Mouse (Mus musculus): ENCODE measurements around the gene Dazap1. TPM values are rescaled to one million over a fixed set of nuclear protein-coding genes. Genes with fewer than 3 reads are reported as not detected.

Gene Dazap1
- total RNA-seq, 1 experiment from 2014 or later: 329 TPM

DNA sequence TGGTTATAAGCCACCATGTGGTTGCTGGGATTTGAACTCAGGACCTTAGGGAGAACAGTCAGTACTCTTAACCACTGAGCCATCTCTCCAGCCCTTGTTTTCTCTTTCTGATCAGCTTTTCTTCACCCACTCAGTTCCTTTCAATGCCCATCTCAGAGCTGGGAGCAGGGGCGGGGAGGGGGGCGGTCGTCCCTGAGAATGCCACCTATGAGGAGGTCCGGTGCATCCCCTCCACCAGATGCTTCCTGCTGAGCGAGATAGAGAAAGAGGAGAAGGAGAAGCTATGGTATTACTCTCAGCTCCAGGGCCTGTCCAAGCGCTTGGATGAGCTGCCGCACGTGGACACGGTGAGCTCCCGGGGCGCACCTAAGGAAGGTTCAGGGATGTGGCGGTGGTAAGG lies 43.2 kb downstream of the Dazap1 start:
- ATAC-seq (replicated peaks in 1 of 2; ENCODE audit: insufficient read depth in 1 of 2, low FRiP score in 2 of 2, low TSS enrichment in 1 of 2, low read depth in 1 of 2, poor library complexity in 2 of 2, severe bottlenecking in 2 of 2): peak; percentile 46 to 59

DNA sequence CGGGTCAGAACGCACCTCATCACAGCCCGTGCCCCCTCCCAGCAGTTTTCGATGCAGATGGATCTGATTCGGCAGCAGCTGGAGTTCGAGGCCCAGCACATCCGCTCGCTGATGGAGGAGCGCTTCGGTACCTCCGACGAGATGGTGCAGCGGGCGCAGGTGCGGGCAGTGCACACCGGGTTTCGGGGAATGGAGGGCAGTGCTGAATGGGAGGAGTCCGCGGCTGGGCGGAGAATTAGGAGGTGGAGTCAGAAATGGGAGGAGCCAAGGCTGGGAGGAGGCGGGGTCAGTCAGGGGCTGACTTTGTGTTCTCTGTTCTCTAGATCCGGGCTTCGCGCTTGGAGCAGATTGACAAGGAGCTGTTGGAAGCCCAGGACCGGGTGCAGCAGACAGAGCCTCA lies 43.6 kb downstream of the Dazap1 start:
- ATAC-seq (replicated peaks in 1 of 2; ENCODE audit: insufficient read depth in 1 of 2, low FRiP score in 2 of 2, low TSS enrichment in 1 of 2, low read depth in 1 of 2, poor library complexity in 2 of 2, severe bottlenecking in 2 of 2): peak; percentile 80 to 84

DNA sequence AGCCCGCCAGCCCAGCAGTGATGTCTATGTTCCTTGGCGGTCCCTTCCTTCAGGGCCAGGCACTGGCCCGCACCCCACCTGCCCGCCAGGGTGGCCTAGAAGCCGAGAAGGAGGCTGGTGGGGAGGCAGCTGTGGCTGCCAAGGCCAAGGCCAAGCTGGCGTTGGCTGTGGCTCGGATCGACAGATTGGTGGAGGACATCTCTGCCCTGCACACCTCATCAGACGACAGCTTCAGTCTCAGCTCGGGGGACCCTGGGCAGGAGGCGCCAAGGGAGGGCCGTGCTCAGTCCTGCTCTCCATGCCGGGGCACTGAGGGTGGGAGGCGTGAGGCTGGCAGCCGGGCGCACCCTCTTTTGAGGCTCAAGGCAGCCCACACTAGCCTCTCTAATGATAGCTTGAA lies 50.3 kb downstream of the Dazap1 start:
- ATAC-seq (replicated peaks in 1 of 2; ENCODE audit: insufficient read depth in 1 of 2, low FRiP score in 2 of 2, low TSS enrichment in 1 of 2, low read depth in 1 of 2, poor library complexity in 2 of 2, severe bottlenecking in 2 of 2): no peak

GRCm38 (mm10) chr10:80312586-80313504 lies 51.6 kb downstream of the Dazap1 start:
- no peak for ATAC-seq (replicated peaks in 1 of 2; ENCODE audit: insufficient read depth in 1 of 2, low FRiP score in 2 of 2, low TSS enrichment in 1 of 2, low read depth in 1 of 2, poor library complexity in 2 of 2, severe bottlenecking in 2 of 2)

- ATAC-seq (replicated peaks in 1 of 2; ENCODE audit: insufficient read depth in 1 of 2, low FRiP score in 2 of 2, low TSS enrichment in 1 of 2, low read depth in 1 of 2, poor library complexity in 2 of 2, severe bottlenecking in 2 of 2): peak; percentile 43 to 57
These were observed 52.4 kb downstream of the Dazap1 start for GRCm38 (mm10) chr10:80313627-80314201.

- no peak for ATAC-seq (replicated peaks in 1 of 2; ENCODE audit: insufficient read depth in 1 of 2, low FRiP score in 2 of 2, low TSS enrichment in 1 of 2, low read depth in 1 of 2, poor library complexity in 2 of 2, severe bottlenecking in 2 of 2)
These were observed 53.3 kb downstream of the Dazap1 start for GRCm38 (mm10) chr10:80314494-80315001.

DNA sequence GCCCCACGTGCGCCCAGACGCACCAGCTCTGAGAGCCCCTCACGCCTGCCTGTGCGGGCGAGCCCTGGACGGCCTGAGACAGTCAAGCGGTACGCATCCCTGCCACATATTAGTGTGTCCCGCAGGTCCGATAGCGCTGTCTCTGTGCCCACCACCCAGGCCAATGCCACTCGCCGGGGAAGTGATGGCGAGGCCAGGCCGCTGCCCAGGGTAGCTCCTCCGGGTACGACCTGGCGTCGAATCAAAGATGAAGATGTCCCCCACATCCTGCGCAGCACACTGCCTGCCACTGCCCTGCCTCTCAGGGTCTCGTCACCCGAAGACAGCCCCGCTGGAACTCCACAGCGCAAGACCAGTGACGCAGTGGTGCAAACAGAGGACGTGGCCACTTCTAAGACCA lies 54.0 kb downstream of the Dazap1 start:
- ATAC-seq (replicated peaks in 1 of 2; ENCODE audit: insufficient read depth in 1 of 2, low FRiP score in 2 of 2, low TSS enrichment in 1 of 2, low read depth in 1 of 2, poor library complexity in 2 of 2, severe bottlenecking in 2 of 2): no peak

DNA sequence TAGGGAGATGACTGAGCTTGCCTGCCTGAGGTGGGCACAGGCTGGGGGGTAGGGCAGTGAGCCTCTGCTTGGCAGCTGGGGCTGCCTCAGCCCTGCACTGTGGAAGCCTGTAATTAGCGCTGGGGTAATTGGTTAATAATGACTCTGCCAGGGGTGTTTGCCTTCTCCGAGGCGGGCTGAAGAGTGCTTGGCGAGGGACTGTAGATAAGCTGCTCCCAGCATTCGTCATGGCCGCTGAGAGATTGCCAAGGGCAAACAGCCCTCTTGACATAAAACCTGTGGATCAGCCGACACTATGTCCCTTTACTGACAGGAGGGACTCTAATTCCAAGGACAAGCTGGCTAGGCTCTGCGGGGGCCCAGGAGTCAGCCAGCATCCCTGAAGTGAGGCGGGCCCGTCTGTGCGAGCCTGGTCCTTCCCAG lies 55.1 kb downstream of the Dazap1 start:
- no peak for ATAC-seq (replicated peaks in 1 of 2; ENCODE audit: insufficient read depth in 1 of 2, low FRiP score in 2 of 2, low TSS enrichment in 1 of 2, low read depth in 1 of 2, poor library complexity in 2 of 2, severe bottlenecking in 2 of 2)

DNA sequence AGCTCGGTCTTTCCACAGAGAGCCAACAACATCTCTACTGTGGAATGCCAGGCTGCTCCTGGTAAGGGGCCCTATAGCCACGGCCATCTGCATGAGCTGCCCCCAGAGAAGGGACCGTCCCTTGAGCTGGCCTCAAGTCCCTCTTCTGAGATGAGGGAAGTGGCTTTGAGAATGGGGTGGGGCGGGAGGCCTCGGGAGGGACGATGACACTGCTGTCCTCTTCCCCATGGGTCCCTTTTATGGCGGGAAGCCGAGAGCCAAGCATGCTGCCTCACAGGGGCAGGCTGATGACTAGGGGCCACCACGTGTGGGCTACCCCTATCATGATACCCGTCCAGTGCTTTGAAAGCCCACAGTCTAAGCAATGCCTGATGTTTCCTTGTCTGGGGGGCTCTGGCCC lies 55.7 kb downstream of the Dazap1 start:
- ATAC-seq (replicated peaks in 1 of 2; ENCODE audit: insufficient read depth in 1 of 2, low FRiP score in 2 of 2, low TSS enrichment in 1 of 2, low read depth in 1 of 2, poor library complexity in 2 of 2, severe bottlenecking in 2 of 2): no peak

- ATAC-seq (replicated peaks in 1 of 2; ENCODE audit: insufficient read depth in 1 of 2, low FRiP score in 2 of 2, low TSS enrichment in 1 of 2, low read depth in 1 of 2, poor library complexity in 2 of 2, severe bottlenecking in 2 of 2): peak; percentile 62 to 78
These were observed 59.1 kb downstream of the Dazap1 start, which contains the start of gene 2310011J03Rik for GRCm38 (mm10) chr10:80320340-80320760. TSS of gene 2310011J03Rik (minus strand) at chr10:80320537.

GRCm38 (mm10) chr10:80321014-80321669 lies 59.9 kb downstream of the Dazap1 start:
- no peak for ATAC-seq (replicated peaks in 1 of 2; ENCODE audit: insufficient read depth in 1 of 2, low FRiP score in 2 of 2, low TSS enrichment in 1 of 2, low read depth in 1 of 2, poor library complexity in 2 of 2, severe bottlenecking in 2 of 2)

DNA sequence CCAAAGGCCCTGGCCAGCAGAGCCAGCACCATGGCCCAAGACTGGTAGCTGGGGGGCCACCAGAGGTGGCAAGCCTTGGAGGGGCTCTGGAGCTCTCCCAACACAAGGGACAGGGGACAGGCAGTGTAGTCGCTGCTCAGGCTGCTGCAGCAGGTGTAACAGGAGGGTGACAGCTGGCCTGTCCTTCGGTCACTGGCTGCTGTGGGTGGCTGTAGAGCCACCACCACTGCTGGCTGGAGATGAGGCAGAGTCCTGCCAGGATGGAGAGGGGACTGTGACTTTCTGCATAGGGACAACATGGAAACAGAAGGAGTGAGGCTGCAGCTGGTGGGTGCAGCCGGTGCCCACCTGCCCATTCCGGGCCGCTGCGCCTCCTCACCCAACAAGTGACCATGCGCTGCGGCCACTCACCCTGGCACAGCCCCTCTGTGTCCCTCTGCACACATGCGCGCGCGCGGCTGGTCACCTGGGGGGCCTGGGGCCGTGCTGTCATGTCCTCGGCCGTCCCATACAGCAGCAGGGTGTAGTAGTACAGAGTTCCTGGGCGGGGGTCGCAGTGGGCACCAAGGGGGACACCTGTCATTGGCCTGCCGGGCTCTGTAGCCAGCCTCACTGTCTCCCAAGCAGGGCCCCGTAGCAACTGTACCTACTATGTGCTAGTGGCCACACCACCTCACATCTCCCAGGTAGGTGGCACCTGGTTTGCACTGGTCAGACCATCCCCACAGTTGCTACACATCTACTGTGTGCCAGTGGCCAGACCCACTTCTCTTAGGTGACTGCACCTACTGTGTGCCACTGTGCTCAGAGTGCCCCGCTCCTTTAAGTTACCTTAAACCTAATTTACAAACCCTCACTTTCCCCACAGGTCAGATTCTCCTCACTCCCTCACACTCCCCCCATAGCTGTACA lies 60.6 kb downstream of the Dazap1 start:
- ATAC-seq (replicated peaks in 1 of 2; ENCODE audit: insufficient read depth in 1 of 2, low FRiP score in 2 of 2, low TSS enrichment in 1 of 2, low read depth in 1 of 2, poor library complexity in 2 of 2, severe bottlenecking in 2 of 2): no peak

DNA sequence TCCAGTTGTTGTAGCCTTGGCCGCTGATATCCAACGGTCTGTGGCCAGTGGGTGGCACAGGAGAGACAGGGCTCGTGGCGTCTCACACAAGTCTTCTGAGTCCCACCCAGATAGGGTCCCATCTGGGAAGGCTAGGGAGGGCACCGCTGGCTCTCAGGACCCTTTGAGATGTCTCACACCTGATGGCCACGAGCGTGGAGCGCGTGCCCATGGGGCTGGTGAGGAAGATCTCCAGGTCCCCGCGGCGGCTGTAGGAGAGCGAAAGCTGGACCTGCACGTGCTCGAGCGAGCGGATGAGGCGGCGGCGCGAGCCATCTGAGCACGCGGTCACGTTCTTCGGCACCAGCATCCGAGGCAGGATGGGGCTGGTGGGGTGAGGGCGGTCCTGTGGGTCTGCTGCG lies 61.5 kb downstream of the Dazap1 start:
- ATAC-seq (replicated peaks in 1 of 2; ENCODE audit: insufficient read depth in 1 of 2, low FRiP score in 2 of 2, low TSS enrichment in 1 of 2, low read depth in 1 of 2, poor library complexity in 2 of 2, severe bottlenecking in 2 of 2): peak in 1 of 2 experiments; percentile 25; a peak in 1 of 4 replicates

DNA sequence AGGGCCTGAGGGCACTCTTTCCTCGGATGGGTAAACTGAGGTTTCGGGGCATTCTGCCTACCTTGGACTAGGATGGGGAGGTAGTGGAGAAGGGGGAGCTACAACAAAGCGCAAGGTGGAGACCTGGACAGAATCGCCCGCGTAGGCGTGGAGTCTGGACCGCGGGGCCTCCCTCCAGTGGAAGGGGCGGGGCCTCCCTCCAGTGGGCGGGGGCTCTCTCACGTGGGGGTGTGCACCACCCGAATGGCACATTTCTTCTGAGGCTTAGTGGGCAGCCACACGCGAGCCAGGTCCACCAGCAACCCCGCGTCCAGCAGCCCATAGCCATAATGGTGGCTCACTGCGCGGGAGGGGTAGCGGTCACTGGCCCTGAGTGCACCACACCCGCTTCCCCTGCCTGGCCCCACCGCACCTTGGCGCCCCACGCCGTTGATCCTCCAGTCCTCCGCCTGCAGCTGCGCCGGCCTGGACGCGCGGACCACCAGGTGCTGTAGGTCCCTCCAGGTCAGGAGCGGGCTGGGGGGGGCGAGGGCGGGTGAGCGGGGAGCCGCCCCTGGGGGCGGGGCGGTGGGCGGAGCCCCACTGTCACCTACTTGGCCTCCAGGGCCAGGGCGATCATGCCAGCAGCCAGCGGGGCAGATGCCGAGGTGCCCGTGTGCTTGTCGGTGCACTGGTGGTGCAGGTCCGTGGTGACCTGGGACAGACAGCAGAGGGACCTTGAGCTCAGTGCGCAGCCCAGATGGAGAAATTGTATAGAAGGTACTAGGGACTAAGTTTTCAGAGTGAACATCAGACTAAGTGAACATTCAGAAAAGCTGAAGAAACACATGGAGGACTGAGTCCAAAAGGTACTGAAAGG lies 62.2 kb downstream of the Dazap1 start:
- peak; percentile 34 to 41; a peak in 3 of 4 replicates for ATAC-seq (replicated peaks in 1 of 2; ENCODE audit: insufficient read depth in 1 of 2, low FRiP score in 2 of 2, low TSS enrichment in 1 of 2, low read depth in 1 of 2, poor library complexity in 2 of 2, severe bottlenecking in 2 of 2)

- ATAC-seq (replicated peaks in 1 of 2; ENCODE audit: insufficient read depth in 1 of 2, low FRiP score in 2 of 2, low TSS enrichment in 1 of 2, low read depth in 1 of 2, poor library complexity in 2 of 2, severe bottlenecking in 2 of 2): no peak
These were observed 63.1 kb downstream of the Dazap1 start for GRCm38 (mm10) chr10:80324120-80325037.

All from hematopoietic stem cell, adult 5-6 weeks (primary cell).